Mouse (Mus musculus) NIH3T3 (cell line): Measurements from ENCODE around the gene Ap3d1.
A peak's percentile ranks its signal among the peaks of the same experiment; 100 is the strongest.

ENCODE experiments used
- DNase-seq: peaks from one replicate; pipeline ENCODE4 v3.0.0-alpha.2; 2012; ENCODE audit warnings: low read depth

Ap3d1 gene

GRCm38 (mm10) chr10:80703643-80704042 is 38.4 kb downstream of the Ap3d1 start:
- no peak for DNase-seq

- peak; percentile 94 for DNase-seq
Observed at GRCm38 (mm10) chr10:80702536-80703390, 39.3 kb downstream of the Ap3d1 start.

GRCm38 (mm10) chr10:80701721-80702535 is 40.1 kb downstream of the Ap3d1 start, which contains the start of the genes Mob3a and Izumo4:
Gene Mob3a (minus strand): TSS chr10:80701977.
Gene Izumo4 (plus strand): TSS chr10:80702184.
- peak; percentile 100 for DNase-seq

- DNase-seq, result no peak
Observed at GRCm38 (mm10) chr10:80700732-80701131, 41.3 kb downstream of the Ap3d1 start.

- no peak for DNase-seq
Observed at GRCm38 (mm10) chr10:80700038-80700504, 42.0 kb downstream of the Ap3d1 start.

GRCm38 (mm10) chr10:80698605-80699004 is 43.5 kb downstream of the Ap3d1 start:
- no peak for DNase-seq

- no peak for DNase-seq
Observed at GRCm38 (mm10) chr10:80697812-80698211, 44.3 kb downstream of the Ap3d1 start.

GRCm38 (mm10) chr10:80697393-80697787 is 44.7 kb downstream of the Ap3d1 start:
- no peak for DNase-seq

- no peak for DNase-seq
Observed at GRCm38 (mm10) chr10:80696502-80697392, 45.3 kb downstream of the Ap3d1 start.

GRCm38 (mm10) chr10:80695801-80696501 is 46.1 kb downstream of the Ap3d1 start:
- no peak for DNase-seq

GRCm38 (mm10) chr10:80695186-80695585 is 46.9 kb downstream of the Ap3d1 start:
- no peak for DNase-seq

GRCm38 (mm10) chr10:80694159-80694938 is 47.7 kb downstream of the Ap3d1 start:
- DNase-seq, result no peak

GRCm38 (mm10) chr10:80693401-80694045 is 48.5 kb downstream of the Ap3d1 start:
- DNase-seq, result no peak

GRCm38 (mm10) chr10:80692249-80693165 is 49.6 kb downstream of the Ap3d1 start:
- DNase-seq, result no peak

- peak; percentile 90 for DNase-seq
Observed at GRCm38 (mm10) chr10:80687850-80688249, 54.2 kb downstream of the Ap3d1 start.

- no peak for DNase-seq
Observed at GRCm38 (mm10) chr10:80686617-80687016, 55.4 kb downstream of the Ap3d1 start.

GRCm38 (mm10) chr10:80684984-80685383 is 57.1 kb downstream of the Ap3d1 start:
- DNase-seq, result no peak

- peak; percentile 80 for DNase-seq
Observed at GRCm38 (mm10) chr10:80684214-80684613, 57.9 kb downstream of the Ap3d1 start.

- DNase-seq, result no peak
Observed at GRCm38 (mm10) chr10:80683647-80684046, 58.4 kb downstream of the Ap3d1 start.
